Mouse (Mus musculus) spleen, adult 2 months (tissue): Measurements from ENCODE around the gene Dab2.

Experiments used
- CTCF ChIP-seq: fragments of 200-500 bp; IDR thresholded peaks from 2 replicates; pipeline ENCODE4 v1.5.1; 2011; ENCODE audit warnings: mild to moderate bottlenecking, inconsistent platforms; ENCODE audit not compliant: insufficient read depth, insufficient read length, insufficient replicate concordance; ENCODE audit errors: extremely low read depth
- POLR2A ChIP-seq: fragments of 200-500 bp; IDR thresholded peaks from 2 replicates; pipeline ENCODE4 v1.6.1; 2011; ENCODE audit warnings: low read depth, low read length, inconsistent platforms

DNA sequence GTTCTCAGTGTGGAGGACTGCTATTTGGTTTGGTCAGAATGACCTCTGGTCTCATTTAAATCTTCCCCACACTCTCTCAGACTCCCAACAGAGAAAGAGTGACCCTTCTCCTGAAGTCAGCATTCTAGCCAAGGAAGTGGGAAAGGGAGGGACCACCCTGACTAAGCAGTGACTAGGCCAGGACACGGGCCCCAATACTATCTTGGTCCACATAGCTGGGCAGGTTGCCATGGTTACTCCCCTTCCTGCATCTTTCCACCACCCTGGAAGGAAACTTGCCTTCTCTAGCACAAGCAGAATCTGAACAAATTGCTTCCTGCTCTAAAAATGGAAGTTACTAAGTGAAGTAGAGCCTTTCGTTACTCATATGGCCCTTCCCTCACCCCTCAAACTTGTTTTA is 91.1 kb downstream of the Dab2 start:
- TF ChIP-seq CTCF (no peak), POLR2A (no peak)
